8 mouse cellular contexts compared by ENCODE assay signal in genomic region chr12:80153687-80154326, GRCm38 (mm10). TPM values are rescaled to one million over a fixed set of nuclear protein-coding genes. Genes with fewer than 3 reads are reported as not detected.
DNase-seq lines count a peak whose midpoint lies in the region; ATAC-seq and TF ChIP-seq lines count a peak whose summit lies in the region.

No protein-coding gene starts in this region.

- H3K27me3 ChIP-seq in spleen, adult 2 months (ENCODE audit: control insufficient read depth, insufficient read depth, low read length), result no peaks in the 10 kb centered on the region
- no peaks in the 10 kb centered on the region for H3K27me3 ChIP-seq in hindbrain, postnatal 0 days (ENCODE audit: insufficient read depth, low read length)
- H3K27me3 ChIP-seq in megakaryocyte, embryonic 14.5 days (replicated peaks), result no peaks in the 10 kb centered on the region

- no peaks in the 10 kb centered on the region for H3K36me3 ChIP-seq in spleen, adult 2 months (ENCODE audit: control insufficient read depth, insufficient read depth, low read length)
- no peaks in the 10 kb centered on the region for H3K36me3 ChIP-seq in hindbrain, postnatal 0 days (ENCODE audit: insufficient read depth, low read length)
- H3K36me3 ChIP-seq in megakaryocyte, embryonic 14.5 days (replicated peaks; ENCODE audit: low read length), result no peaks in the 10 kb centered on the region

- DNase-seq in frontal cortex, postnatal 36 days (ENCODE audit: low spot score in 2 of 2), result peak; percentile 50 to 56
- DNase-seq in frontal cortex, postnatal 10 days (ENCODE audit: low spot score in 2 of 2), result no peak
- peak; percentile 26 to 43 for DNase-seq in spleen, adult 2 months (ENCODE audit: low read depth in 1 of 2, low spot score in 2 of 2)
- DNase-seq in spleen, adult 12 weeks (ENCODE audit: low spot score), result no peak
- peak; percentile 63 for DNase-seq in c-Kit-positive CD71-positive TER-119-positive erythroid progenitor cells, embryonic 14.5 days (ENCODE audit: low spot score)
- peak; percentile 82 for DNase-seq in hindbrain, postnatal 0 days (ENCODE audit: low spot score)
- DNase-seq in thymus, postnatal 14 days, result peak; percentile 64

- TF ChIP-seq POLR2A in spleen, adult 2 months (IDR thresholded peaks at IDR 0.05; ENCODE audit: low read depth, low read length), result no peak

- H3K4me3 ChIP-seq in spleen, adult 2 months (ENCODE audit: extremely low read depth, insufficient read depth, insufficient read length), result no peak overlapping the region
- no peak overlapping the region for H3K4me3 ChIP-seq in hindbrain, postnatal 0 days (ENCODE audit: low read length)
- peak overlapping the region; percentile 62 for H3K4me3 ChIP-seq in megakaryocyte, embryonic 14.5 days (replicated peaks)

- no peak overlapping the region for H3K27ac ChIP-seq in spleen, adult 2 months (ENCODE audit: insufficient read depth, low read length)
- H3K27ac ChIP-seq in hindbrain, postnatal 0 days, result no peak overlapping the region

- no peak overlapping the region for H3K4me2 ChIP-seq in hindbrain, postnatal 0 days (ENCODE audit: low read depth, low read length)

- WGBS in spleen, adult 2 months, result 35% methylated on average over 10 of the region's 10 CpGs
- 40% methylated on average over 10 of the region's 10 CpGs for WGBS in hindbrain, postnatal 0 days

- H3K9ac ChIP-seq in hindbrain, postnatal 0 days (replicated peaks; ENCODE audit: low read length), result no peak overlapping the region

- ATAC-seq in hindbrain, postnatal 0 days, result no peak

- TF ChIP-seq CTCF in spleen, adult 2 months (IDR thresholded peaks at IDR 0.05; ENCODE audit: extremely low read depth, insufficient read depth, insufficient read length, insufficient replicate concordance), result peak; percentile 42; the same call in 1 of the 2 replicates
- peak; percentile 84 for TF ChIP-seq CTCF in hindbrain, postnatal 0 days (IDR thresholded peaks at IDR 0.05; ENCODE audit: low read depth)

- no peaks in the 10 kb centered on the region for H3K9me3 ChIP-seq in hindbrain, postnatal 0 days (ENCODE audit: low read length)
- H3K9me3 ChIP-seq in megakaryocyte, embryonic 14.5 days, result peaks cover 8% of the 10 kb centered on the region; the same call in 1 of the 2 replicates

- no peaks in the 10 kb centered on the region for H3K4me1 ChIP-seq in spleen, adult 2 months (ENCODE audit: control insufficient read depth, insufficient read depth, insufficient read length)
- H3K4me1 ChIP-seq in hindbrain, postnatal 0 days (ENCODE audit: insufficient read depth, low read length), result no peaks in the 10 kb centered on the region
- peaks cover 42% of the 10 kb centered on the region for H3K4me1 ChIP-seq in megakaryocyte, embryonic 14.5 days

RNA-seq across cellular contexts. Expression of gene Zfp36l1, which starts 41.0 kb away (rescaled TPM):
- polyA plus RNA-seq in spleen, adult 2 months (2012; rRNA removed), result 251 and 372 TPM in 2 replicates
- 61.8 and 69.5 TPM in 2 replicates for total RNA-seq in hindbrain, postnatal 0 days (2014; rRNA removed)
- polyA plus RNA-seq in hindbrain, postnatal 0 days (2015; fragmentation: Nextera tagmentation; extraction: Ambion mirVana), result 64.6 and 65.9 TPM in 2 replicates
- 206 and 219 TPM in 2 replicates for polyA plus RNA-seq in megakaryocyte, embryonic 14.5 days (2012; ENCODE audit: insufficient read depth, low replicate concordance)

Comparison
In these comparisons a context has a peak if more than half of its experiments do, and no peak if none do; other contexts are left out.
1. DNase-seq: peak in frontal cortex, postnatal 36 days (2 of 2), spleen, adult 2 months (2 of 2), c-Kit-positive CD71-positive TER-119-positive erythroid progenitor cells, embryonic 14.5 days (single experiment), hindbrain, postnatal 0 days (single experiment) and thymus, postnatal 14 days (single experiment); none in frontal cortex, postnatal 10 days (0 of 2) and spleen, adult 12 weeks (single experiment).